Comparison of ENCODE assay signal across 25 mouse cellular contexts in genomic region chr5:151445695-151446094, GRCm38 (mm10). TPM values are rescaled to one million over a fixed set of nuclear protein-coding genes. Genes with fewer than 3 reads are reported as not detected.
DNase-seq lines count a peak whose midpoint lies in the region; ATAC-seq and TF ChIP-seq lines count a peak whose summit lies in the region.
"Had no signal": no experiment of that assay in that cellular context is flagged by ENCODE, and none has a peak within 500 bp of the region (broad histone marks: within the 10 kb centered on the region; RNA-seq: fewer than 3 reads in every experiment).

No protein-coding gene starts in this region.

- peak; percentile 20; the same call in 1 of the 2 replicates for TF ChIP-seq CTCF in hindbrain, postnatal 0 days (IDR thresholded peaks at IDR 0.05; ENCODE audit: low read depth)
- TF ChIP-seq CTCF in lung, embryonic 14.5 days (IDR thresholded peaks at IDR 0.05; ENCODE audit: low read depth) = 0 out of 2 replicates have a peak, but pooled peaks have one; percentile 11
- TF ChIP-seq CTCF in Patski (IDR thresholded peaks at IDR 0.05) = peak; percentile 50

- POLR2A ChIA-PET in Patski (lab: Charles Lee) = no interaction called here

- H3K9ac ChIP-seq in hindbrain, postnatal 0 days (replicated peaks; ENCODE audit: low read length) = no peak overlapping the region
- no peak overlapping the region for H3K9ac ChIP-seq in hindbrain, embryonic 12.5 days
- H3K9ac ChIP-seq in lung, embryonic 14.5 days = no peak overlapping the region
- H3K9ac ChIP-seq: embryonic facial prominence, embryonic 13.5 days; forebrain, postnatal 0 days; heart, embryonic 15.5 days; limb, embryonic 15.5 days; lung, embryonic 15.5 days; neural tube, embryonic 13.5 days had no signal

- no peaks in the 10 kb centered on the region for H3K27me3 ChIP-seq in hindbrain, postnatal 0 days (ENCODE audit: insufficient read depth, low read length)
- H3K27me3 ChIP-seq in hindbrain, embryonic 12.5 days = no peaks in the 10 kb centered on the region
- no peaks in the 10 kb centered on the region for H3K27me3 ChIP-seq in lung, embryonic 14.5 days (ENCODE audit: insufficient read depth, low read length)
- peaks cover 13% of the 10 kb centered on the region for H3K27me3 ChIP-seq in Patski
- H3K27me3 ChIP-seq: embryonic facial prominence, embryonic 13.5 days; heart, embryonic 15.5 days; limb, embryonic 15.5 days; lung, embryonic 15.5 days; neural tube, embryonic 13.5 days had no signal

- no peak for DNase-seq in hindbrain, postnatal 0 days (ENCODE audit: low spot score)
- no peak for DNase-seq in lung, embryonic 14.5 days
- DNase-seq in lung, postnatal 25 days (ENCODE audit: low spot score) = no peak
- no peak for DNase-seq in Patski (ENCODE audit: low read depth, low spot score)
- peak; percentile 2 for DNase-seq in retina, postnatal 1 day
- DNase-seq in spleen, postnatal 14 days (ENCODE audit: low spot score in 2 of 2) = no peak
- DNase-seq in right cerebral cortex, postnatal 25 days = no peak
- DNase-seq: adrenal gland, postnatal 36 days; cerebellum, adult 2 months; forebrain, postnatal 0 days; heart, adult 11 months; kidney, postnatal 10 days had no signal

- no peaks in the 10 kb centered on the region for H3K36me3 ChIP-seq in hindbrain, postnatal 0 days (ENCODE audit: insufficient read depth, low read length)
- no peaks in the 10 kb centered on the region for H3K36me3 ChIP-seq in hindbrain, embryonic 12.5 days
- no peaks in the 10 kb centered on the region for H3K36me3 ChIP-seq in lung, embryonic 14.5 days (ENCODE audit: insufficient read depth)
- H3K36me3 ChIP-seq: embryonic facial prominence, embryonic 13.5 days; heart, embryonic 15.5 days; limb, embryonic 15.5 days; lung, embryonic 15.5 days; neural tube, embryonic 13.5 days had no signal

- no peak overlapping the region for H3K4me3 ChIP-seq in hindbrain, postnatal 0 days (ENCODE audit: low read length)
- H3K4me3 ChIP-seq in hindbrain, embryonic 12.5 days = no peak overlapping the region
- H3K4me3 ChIP-seq in lung, embryonic 14.5 days (ENCODE audit: low read depth, low read length) = no peak overlapping the region
- H3K4me3 ChIP-seq: embryonic facial prominence, embryonic 13.5 days; heart, embryonic 15.5 days; limb, embryonic 15.5 days; lung, embryonic 15.5 days; neural tube, embryonic 13.5 days had no signal

- H3K4me1 ChIP-seq in hindbrain, postnatal 0 days (ENCODE audit: insufficient read depth, low read length) = no peaks in the 10 kb centered on the region
- no peaks in the 10 kb centered on the region for H3K4me1 ChIP-seq in hindbrain, embryonic 12.5 days
- H3K4me1 ChIP-seq in lung, embryonic 14.5 days (ENCODE audit: insufficient read depth) = no peaks in the 10 kb centered on the region
- H3K4me1 ChIP-seq: embryonic facial prominence, embryonic 13.5 days; heart, embryonic 15.5 days; limb, embryonic 15.5 days; lung, embryonic 15.5 days; neural tube, embryonic 13.5 days had no signal

- ATAC-seq in hindbrain, postnatal 0 days = no peak
- ATAC-seq in hindbrain, embryonic 12.5 days (ENCODE audit: low FRiP score) = no peak
- no peak for ATAC-seq in lung, embryonic 14.5 days (ENCODE audit: insufficient read depth)
- no peak for ATAC-seq in Patski
- ATAC-seq: forebrain, postnatal 0 days had no signal

- CTCF ChIA-PET in Patski (lab: Charles Lee) = interaction anchor here (0.9 to 1.5 kb wide), 2 partner anchors 15 kb away, joined by 3 to 4 read pairs; no protein-coding TSS in a partner anchor

- no peaks in the 10 kb centered on the region for H3K9me3 ChIP-seq in hindbrain, postnatal 0 days (ENCODE audit: low read length)
- H3K9me3 ChIP-seq in hindbrain, embryonic 12.5 days (replicated peaks) = no peaks in the 10 kb centered on the region
- H3K9me3 ChIP-seq in lung, embryonic 14.5 days (ENCODE audit: low read depth, low read length) = no peaks in the 10 kb centered on the region
- H3K9me3 ChIP-seq: heart, embryonic 15.5 days; limb, embryonic 15.5 days; lung, embryonic 15.5 days; neural tube, embryonic 13.5 days had no signal

- H3K27ac ChIP-seq in hindbrain, postnatal 0 days = no peak overlapping the region
- H3K27ac ChIP-seq in hindbrain, embryonic 12.5 days = no peak overlapping the region
- H3K27ac ChIP-seq in lung, embryonic 14.5 days (ENCODE audit: low read depth) = no peak overlapping the region
- H3K27ac ChIP-seq: embryonic facial prominence, embryonic 13.5 days; heart, embryonic 15.5 days; limb, embryonic 15.5 days; lung, embryonic 15.5 days; neural tube, embryonic 13.5 days had no signal

- in situ Hi-C loops in Patski (cut with MboI; ENCODE audit: low pct_unique_long_range_greater_than_20kb) = no loop called here

- H3K4me2 ChIP-seq in hindbrain, postnatal 0 days (ENCODE audit: low read depth, low read length) = no peak overlapping the region
- H3K4me2 ChIP-seq in hindbrain, embryonic 12.5 days (replicated peaks) = no peak overlapping the region
- H3K4me2 ChIP-seq in lung, embryonic 14.5 days = no peak overlapping the region
- H3K4me2 ChIP-seq: embryonic facial prominence, embryonic 13.5 days; heart, embryonic 15.5 days; limb, embryonic 15.5 days; lung, embryonic 15.5 days; neural tube, embryonic 13.5 days had no signal

RNA-seq across cellular contexts. Expression of gene Gm42906, which starts 17.7 kb away (rescaled TPM):
- total RNA-seq in hindbrain, postnatal 0 days (2014; rRNA removed) = not detected in 2 replicates
- polyA plus RNA-seq in hindbrain, postnatal 0 days (2015; fragmentation: Nextera tagmentation; extraction: Ambion mirVana) = not detected in 2 replicates
- polyA plus RNA-seq in hindbrain, embryonic 12.5 days (2016; fragmentation: Nextera tagmentation; extraction: Ambion mirVana) = not detected in 2 replicates
- not detected in 2 replicates for polyA plus RNA-seq in lung, embryonic 14.5 days (2014; fragmentation: Nextera tagmentation; extraction: Ambion mirVana)
- polyA plus RNA-seq in Patski (2021) = not detected
- total RNA-seq: adrenal gland, postnatal 36 days; forebrain, postnatal 0 days; layer of hippocampus, postnatal 10 days; monocyte, adult 5-6 weeks had no signal
- polyA plus RNA-seq: C2C12; cerebellum, adult 2 months; cortical plate, adult 2 months; embryonic facial prominence, embryonic 13.5 days; forebrain, postnatal 0 days; hindbrain, embryonic 11.5 days; intestine, embryonic 14.5 days; limb, embryonic 15.5 days; lung, embryonic 15.5 days; neural tube, embryonic 13.5 days; stomach, embryonic 14.5 days had no signal
